Mouse (Mus musculus) frontal cortex, adult 2 months (tissue): ENCODE results near the gene Rptor. TPM values are rescaled to one million over a fixed set of nuclear protein-coding genes. Genes with fewer than 3 reads are reported as not detected.

ENCODE experiments used
- DNase-seq, 2 experiments: peaks; one replicate each; pipeline ENCODE4 v3.0.0; 2022; ENCODE audit warnings: low spot score in 1 of 2; ENCODE audit errors: extremely low spot score in 1 of 2
- polyA plus RNA-seq: library from polyadenylated mRNA; depleted of rRNA; stranded (reverse); fragments of >200 nt; gene quantifications from 2 replicates; pipeline ENCODE4 v1.2.3, GENCODE M21; 2012

Gene Rptor
- polyA plus RNA-seq, 1 experiment: 38.6 TPM

DNA sequence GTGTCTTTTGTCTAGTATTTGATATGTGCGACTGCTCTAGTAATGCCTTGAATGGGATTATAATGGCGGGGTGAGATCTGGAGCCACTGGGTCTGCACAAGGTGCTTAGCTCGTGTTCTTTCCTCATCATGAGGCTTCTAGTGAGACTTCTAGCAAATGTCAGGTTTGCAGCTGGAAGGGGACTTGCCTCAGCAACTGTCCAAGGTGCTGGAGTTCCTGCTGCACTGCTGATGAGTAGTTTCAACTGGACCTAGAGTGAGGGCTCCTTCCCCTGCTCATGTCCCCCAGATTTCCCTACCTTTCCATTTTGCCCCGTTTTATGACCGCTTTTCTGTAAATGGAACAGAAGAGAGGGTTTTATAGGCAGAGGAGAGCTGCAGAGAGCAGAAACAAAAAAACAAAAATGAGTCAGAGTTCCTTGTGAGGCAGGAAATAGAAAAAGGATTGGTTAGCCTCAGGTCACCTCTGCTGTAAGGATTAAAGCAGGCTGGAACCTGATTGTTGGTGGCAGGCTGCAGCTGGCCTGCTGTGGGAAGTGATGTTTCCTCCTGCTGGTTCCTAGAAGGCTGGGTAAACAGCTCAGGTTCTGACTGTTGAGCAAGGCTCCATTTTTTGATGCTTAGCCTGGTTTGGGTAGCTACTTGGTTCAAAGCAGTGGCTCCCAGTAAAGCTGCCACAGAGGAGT is 172.5 kb downstream of the Rptor start:
- no peak for DNase-seq

DNA sequence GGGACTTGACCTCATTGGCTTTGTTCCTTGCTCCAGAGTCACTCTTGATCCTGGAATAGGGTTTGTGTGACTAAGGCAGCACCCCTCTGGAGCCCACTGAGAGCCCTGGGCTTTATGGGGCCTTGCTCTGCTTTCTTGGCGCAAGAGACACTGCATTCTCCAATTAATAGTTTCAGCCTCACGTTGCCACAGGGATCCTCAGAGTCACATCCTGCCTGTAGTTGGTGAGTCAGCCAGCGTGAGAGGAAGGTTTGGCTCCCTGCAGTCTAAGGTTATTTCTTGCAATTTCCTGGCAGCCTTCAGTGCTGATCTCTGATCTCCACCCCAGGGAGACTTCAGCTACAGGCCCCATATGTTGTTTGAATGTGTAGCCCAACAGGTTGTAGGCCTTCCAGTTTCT is 174.5 kb downstream of the Rptor start:
- DNase-seq: no peak

DNA sequence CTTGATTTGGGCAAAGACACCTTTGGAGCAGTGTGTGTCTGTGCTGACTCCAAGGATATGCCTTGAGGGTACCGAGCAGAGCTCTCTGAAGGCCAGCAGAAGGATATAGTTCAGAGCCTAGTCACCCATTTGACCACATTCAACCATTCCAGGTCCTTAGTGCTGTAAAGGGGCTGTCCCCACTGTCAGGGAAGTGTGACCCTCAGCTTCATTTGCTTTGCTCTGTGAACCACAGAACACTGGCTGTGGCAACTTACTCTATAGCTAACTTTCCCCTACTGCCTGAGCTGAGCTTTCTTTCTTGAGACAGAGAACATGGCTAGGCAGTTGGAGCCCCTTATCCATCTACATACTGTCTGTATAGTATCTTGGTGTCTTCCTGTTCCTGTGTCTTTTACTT is 175.2 kb downstream of the Rptor start:
- no peak for DNase-seq

DNA sequence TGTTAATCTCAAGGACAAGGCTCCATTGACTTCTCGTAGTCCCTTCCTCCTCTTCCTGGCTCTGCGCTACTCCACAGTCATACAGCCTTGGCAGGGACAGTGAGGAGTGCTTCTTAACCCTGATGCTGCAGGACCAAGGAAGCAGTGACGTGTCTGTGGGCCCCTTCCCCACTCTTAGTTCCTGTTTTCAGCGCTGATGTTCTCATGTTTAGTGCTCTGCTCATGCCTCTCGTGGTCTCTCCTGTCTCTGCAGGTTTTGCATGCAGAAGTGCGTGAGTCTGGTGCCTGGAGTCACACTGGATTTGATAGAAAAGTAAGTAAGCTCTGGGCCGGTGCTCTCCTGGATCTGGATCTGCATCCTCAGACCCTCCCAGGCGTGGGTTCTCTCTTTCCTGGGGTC is 177.6 kb downstream of the Rptor start:
- DNase-seq: no peak

DNA sequence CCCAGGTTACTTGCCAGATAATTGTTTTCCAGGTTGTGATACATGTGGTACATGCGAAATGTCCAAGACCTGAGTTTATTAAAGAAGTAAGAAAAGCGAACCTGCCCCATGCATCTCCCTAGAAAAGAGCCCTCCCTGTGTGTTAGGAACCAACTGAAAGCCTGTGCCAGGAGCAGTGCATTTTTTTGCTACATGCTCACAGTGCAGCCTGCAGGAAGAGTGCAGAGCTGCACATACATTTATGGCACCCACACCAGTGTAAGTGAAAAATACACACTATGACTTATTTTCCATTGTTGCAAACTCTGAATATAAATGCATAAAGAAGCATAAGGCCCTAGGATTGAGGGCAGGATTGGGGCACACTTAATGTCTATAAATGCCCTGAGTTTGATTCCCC is 178.5 kb downstream of the Rptor start:
- DNase-seq: no peak

DNA sequence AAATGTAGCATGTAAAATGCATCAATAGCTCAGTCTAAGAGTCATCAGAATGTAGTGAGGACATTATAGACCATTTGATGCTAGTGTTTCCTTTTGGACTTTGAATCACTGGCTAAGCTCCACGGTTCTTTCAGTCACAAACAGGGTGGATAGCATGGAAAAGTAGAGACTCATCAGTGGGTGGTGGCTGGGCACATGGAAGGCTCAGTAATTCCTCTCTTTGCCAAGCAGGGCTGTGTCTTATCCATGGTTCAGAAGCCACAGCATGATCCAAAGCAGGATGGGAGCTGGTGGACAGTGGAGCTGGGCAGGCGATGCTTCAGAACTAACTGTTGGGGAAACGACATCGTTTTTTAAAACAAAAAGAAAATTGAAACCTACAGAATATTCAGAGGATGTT is 179.0 kb downstream of the Rptor start:
- no peak for DNase-seq

DNA sequence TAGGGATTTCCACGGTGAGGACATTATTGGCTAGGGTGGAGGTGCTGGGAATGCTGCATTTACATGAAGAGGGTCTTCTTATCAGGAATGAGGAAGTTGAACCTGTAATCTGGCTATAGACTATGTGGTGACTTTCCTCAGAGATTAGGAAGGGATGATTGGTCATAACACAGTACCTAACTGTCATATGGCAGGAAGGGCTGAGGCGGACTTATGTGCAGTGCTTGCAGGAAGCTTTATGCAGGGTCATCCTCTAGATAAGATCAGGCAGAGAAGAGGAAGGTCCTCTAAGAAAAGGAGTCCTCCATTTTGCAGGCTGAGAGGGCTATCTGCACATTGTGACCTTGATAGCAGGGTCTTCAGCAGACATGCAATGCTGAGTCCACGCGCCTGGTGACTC is 180.9 kb downstream of the Rptor start:
- no peak for DNase-seq

DNA sequence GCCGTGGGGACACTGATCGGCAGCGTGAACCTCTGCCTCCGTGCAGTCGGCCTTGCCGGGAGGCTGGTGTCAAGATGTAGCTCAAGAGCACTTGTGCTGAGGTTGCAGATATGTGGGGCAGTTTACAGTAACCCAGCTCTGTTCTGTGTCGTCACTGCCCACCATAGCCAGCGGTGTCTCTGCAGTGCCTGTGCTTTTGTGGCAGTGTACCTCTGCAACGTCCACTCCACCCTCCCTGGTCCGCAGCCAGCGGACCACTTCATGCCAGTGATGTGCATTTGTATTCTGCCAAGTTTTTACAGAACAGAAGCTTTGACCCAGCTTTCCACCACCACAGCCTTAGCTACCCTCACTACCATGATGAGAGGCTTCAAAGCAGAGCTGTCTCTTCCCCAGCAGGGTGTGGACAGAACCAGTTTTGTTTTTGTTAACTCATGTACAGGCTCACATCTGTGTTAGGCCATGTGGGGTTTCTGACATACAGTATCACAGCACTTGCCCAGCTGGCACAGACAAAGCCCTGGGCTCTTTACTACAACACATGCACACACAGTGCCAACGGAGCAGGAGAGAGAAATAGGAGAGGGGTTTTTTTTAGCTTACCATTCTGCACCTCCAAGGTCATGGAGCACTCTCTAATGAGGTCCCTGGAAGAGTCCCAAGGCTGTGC is 182.1 kb downstream of the Rptor start:
- no peak for DNase-seq

DNA sequence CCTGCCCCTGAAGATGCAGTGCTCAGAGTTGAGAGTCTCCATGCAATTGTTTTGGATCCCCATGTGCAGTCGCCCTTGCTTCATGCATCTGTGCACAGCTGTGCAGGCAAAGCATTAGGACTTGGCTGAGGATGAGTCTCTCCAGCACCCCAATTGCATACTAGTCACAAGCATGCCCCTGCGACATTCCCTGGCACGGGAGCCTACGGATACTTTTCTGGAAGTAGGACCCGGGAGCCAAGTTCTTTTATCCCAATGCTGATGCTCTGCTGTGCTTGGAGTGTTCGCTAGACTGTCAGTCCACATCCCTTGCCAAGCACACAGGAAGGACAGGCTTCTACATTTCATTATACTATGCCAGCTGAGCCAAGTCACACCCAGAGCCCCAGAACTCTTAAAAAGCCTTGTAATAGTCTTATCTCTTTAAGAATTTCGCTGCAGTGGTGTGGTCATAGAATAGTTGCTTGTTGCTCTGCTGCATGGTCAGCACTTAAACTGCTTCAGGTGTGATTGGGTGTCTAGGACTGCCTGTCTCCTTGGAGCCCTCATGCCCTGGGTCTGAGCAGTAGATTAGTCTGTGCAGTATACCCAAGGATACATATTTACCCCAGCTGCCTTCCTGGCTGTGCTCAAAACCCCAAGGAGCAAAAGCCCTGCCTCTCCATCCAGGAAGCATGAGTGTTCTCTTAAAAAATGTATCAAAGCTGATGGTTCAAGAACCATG is 183.1 kb downstream of the Rptor start:
- DNase-seq: no peak

DNA sequence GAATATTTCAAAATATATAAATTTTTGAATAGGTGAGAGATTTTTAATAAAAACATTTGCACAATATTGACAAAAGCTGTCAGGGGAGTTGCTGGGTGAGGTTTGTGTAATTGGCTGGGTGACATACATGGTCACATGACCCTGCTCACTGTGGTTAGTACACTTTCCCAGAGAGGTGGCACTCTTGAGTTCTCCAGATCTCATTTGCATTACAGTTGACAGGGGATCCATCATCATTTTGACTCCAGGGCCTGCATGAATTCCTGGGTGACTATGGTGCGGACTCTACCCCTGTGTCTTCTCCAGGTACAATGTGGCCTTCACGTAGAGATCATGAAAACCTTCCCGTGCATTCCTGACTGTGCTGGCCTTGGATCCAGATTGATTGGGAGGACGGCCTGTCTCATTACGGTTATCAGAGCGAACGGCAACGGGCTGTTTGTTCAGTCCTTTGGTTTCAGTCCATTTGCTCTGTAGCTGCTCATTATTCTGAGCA is 183.7 kb downstream of the Rptor start:
- no peak for DNase-seq

DNA sequence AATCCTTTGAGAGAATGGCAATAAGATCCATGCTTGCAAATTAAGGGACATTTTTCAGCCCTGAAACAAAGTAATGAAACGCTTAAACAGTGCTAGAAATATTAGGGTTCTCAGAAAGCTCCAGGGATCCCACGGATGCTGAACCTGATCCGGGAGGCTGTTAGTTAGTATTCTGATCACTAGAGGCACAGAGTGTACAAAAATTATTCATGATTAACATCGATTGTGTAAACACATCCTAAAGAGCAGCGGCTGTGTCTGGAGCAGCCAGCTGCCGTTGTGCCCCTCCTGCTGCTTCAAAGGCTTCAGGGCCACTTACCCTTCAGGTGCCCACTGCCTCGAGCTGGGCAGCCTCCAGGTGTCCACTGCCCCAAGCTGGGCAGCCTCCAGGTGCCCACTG is 185.8 kb downstream of the Rptor start:
- DNase-seq: no peak

DNA sequence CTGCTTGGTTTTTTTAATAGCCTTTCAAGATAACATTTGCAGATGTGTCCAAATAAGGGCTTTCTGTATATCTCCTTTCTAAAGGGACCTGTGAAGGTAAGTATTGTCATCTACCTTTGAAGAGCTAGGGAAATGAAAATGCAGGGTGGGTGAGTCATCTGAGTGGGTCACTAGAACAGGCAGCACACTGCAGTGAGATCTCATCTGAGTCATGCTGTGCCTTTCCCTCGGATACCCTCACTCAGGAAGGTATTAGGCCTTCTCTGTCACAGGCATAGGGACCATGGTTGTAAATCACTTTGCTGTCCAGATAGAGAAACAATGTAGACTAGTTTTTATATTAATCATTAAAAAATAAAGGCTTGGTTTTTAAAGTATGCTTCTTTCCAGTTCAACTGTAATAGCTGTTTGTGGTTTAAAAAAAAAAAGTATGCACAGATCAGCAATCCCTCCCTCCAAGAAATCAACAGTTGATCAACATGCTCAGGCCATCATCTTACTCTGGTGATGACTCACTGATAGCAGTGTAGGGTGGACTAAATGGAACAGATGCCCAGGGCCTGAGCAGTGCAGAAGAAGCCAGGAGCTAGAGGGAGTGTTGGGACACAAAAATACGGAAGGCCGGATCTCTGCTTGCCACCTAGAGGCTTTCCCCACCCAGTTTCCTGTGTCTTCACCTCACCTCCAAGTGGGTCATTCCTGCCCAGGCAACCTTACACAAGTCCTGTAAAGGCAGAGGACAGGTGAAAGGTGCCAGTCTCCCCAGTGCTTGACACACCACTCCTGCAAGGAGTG is 186.4 kb downstream of the Rptor start:
- DNase-seq: no peak

DNA sequence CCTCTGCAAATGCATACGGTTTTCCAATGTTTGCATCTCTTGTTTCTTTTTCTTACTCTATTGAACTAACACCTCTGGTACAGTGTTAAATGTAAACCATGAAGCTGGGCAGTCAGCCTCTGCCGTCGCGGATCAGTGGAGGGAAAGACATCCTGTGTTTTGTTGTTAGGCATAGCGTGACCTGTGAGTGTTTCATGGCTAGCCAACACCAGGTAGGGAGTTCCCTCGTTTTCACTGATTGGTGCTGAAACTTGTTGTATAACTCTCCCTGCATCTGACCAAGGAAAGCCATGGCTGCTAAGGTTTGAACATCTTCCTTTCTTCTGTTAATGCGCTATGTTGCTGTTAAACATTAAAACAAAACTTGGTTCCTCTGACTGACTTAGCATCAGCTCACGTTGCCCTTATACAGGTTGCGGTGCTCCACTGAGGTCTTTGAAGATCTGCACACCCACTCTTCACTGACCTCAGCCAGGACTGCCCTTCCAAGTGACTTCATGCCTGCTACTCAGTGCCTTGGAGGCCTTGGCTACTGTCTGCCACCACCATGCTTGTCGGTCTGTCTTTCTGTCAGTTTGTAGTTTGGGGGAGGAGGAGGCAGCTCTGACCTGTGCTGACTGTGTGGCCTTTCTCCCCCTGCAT is 189.3 kb downstream of the Rptor start:
- DNase-seq: no peak

DNA sequence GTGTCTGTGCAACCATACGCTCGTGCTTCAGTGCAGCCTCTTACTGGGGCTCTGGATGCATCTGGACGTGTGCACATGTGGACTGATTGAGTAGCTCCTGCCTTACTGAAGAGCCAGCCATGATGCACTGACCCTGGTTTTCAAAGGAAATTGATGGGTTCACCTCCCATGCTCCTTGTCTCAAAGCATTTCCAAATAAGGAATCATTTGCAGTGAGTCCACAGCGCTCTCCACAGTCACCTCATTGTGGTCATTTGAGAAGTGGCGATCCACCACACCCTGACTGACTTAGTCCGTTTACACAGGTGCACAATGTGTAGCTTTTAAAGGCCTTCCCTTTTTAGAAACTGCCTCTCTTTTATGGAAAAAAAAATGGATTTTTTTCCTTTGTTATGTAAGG is 190.7 kb downstream of the Rptor start:
- DNase-seq: no peak

DNA sequence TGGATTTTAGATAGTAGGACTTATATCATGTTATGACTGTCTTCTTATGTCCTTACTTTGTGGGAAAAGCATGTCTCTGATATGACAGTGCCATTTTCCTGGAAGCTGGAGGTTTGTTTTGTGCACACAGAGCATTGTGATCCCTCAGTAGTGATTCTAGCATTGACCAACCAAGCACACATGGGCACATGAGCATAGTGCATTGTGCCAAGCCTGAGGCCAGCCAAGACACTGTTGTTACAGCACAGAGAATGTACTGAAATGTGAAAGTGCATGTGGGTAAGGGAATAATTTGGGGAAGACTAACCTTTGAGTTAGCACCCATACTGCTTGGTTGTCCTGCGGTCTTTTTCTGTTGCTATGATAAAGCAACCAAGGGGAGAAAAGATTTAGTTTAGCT is 191.3 kb downstream of the Rptor start:
- no peak for DNase-seq

DNA sequence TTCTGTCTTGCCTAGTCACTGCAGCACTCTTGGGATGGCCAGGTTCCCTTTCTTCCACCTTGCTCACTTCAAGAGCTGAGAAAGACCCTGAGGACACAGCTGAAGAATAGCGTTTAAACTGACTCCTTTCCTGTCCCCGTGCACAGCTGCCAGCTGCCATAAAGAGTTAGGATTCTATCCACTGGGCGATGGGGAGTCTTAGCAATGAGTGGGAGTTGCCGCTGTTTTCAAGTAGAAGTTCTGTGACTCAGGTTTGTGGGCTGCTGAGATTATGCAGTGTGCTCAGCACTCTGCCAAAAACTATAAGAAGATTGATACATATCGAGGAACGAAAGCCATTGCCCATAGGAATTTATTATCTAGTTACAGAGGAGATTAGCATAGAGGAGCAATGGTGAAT is 192.0 kb downstream of the Rptor start:
- DNase-seq: peak; percentile 62 to 79

DNA sequence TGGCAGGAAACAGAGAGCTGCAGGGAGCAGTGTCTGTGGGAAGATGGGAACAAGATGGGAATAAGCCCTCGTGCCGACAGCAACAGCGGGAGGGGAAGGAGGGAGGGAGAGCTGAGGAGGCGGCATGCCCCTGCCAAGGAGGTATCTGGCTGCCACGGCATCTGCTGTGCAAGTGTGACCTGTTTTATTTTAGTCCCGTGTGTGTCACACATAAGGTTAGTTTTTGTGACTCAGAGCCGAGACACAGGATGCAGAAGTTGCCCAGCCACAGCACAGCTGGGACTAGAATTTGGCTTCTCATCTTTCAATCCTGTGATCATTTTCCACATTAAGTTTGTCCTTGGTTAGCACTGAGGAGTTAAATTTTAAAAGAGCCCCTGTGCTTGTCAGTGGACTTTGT is 193.7 kb downstream of the Rptor start:
- peak; percentile 77 to 86 for DNase-seq

DNA sequence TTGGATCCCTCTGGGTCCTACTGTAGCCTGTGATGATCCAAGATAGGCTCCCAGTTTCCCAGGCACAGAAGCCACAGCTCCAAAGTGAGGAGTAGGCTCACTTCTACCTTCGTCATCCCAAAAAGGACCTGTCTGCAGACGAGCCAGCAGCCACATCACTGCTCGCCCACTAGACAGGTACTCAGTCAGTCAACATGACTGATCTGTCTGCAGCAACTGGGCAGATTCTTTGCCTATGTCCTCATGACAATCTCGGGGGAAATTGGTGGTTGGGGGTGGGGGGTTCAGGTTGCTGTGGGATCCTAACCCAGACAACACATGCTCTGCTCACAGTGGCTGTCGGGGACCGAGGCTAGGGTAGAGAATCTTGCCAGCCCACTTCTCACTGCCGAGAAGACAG is 194.1 kb downstream of the Rptor start:
- DNase-seq: no peak

DNA sequence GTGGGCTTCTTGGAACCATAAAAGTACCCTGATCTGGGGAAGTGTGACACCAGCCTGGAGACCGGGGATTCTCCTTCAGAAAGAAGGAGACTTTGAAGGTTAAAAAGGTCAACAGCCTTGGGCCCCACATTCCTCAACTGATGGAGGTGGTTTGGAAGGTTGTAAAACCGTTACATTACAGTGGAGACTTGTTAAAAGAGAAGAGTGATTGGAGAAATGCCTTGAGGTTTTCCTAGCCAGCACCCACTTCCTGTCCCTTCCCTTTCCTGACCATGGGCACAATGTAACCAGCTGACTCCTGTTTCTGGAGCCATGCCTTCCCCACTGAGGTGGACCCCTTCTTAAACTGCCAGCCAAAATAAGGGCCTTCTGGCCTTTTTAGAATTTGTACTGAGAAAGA is 196.8 kb downstream of the Rptor start:
- DNase-seq: no peak

DNA sequence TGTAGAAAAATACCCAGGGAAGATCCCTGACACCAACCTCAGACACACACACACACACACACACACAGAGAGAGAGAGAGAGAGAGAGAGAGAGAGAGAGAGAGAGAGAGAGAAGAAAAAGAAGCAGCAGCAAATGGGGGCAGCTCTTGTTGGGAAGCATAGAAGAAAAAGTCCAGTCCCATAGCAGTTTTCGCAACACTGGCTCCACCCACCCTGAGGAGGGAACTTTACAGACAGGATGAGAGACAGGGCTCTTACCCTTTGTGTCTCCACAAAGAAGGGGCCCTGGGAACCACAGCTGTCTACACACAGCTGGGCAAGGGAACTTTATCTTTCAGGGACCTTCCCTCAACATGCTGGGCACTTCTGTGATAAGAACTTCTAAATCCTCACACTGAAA is 199.2 kb downstream of the Rptor start:
- no peak for DNase-seq

DNA sequence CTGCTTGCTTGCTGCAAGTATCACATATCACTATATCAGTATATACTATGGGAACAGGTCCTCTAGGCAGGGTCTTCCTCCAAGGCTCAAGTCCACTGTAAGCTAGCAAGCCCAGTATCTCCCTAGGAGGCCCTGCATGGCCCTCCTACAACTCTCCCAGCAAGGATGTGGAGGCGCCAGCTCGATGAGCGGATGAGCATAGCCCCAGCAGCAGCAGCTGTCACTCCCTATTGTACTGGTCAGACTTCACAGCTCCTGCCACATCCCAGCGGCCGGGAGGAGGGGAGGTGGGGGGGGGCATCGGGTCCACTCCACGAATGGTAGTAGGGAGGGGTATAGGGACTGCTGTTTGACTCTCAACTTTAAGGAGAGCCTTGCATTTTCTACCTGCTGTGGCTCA is 200.2 kb downstream of the Rptor start:
- no peak for DNase-seq
